Mouse (Mus musculus): ENCODE data around the gene Prrc2b.

- no peak for TF ChIP-seq CTCF (IDR thresholded peaks at IDR 0.05; ENCODE audit: borderline replicate concordance, insufficient read depth, low read length)
- no peak for TF ChIP-seq POLR2A (IDR thresholded peaks at IDR 0.05; ENCODE audit: low read depth, low read length)
These were observed 12.2 kb downstream of the Prrc2b start for GRCm38 (mm10) chr2:32163057-32163456.

Data from embryonic fibroblast, embryonic 13.5 days (primary cell).